Mouse (Mus musculus) hindbrain, embryonic 13.5 days (tissue): ENCODE measurements around the gene Jph4. TPM values are rescaled to one million over a fixed set of nuclear protein-coding genes. Genes with fewer than 3 reads are reported as not detected.

Experiments
- ATAC-seq: fragments of 200-750 bp; cut with Nextera tagmentation; 2 replicates; pipeline ENCODE4 v1.8.0; 2017; ENCODE audit warnings: moderate TSS enrichment; ENCODE audit not compliant: low FRiP score
- H3K27ac ChIP-seq: fragments of 300-500 bp; sonication (generic); 2 replicates; pipeline ENCODE4 v1.5.1; 2015; ENCODE audit warnings: inconsistent platforms, mild to moderate bottlenecking, moderate library complexity
- H3K27me3 ChIP-seq: fragments of 300-500 bp; sonication (generic); 2 replicates; pipeline ENCODE4 v1.6.1; 2015; ENCODE audit warnings: mild to moderate bottlenecking, inconsistent platforms
- H3K36me3 ChIP-seq: fragments of 300-500 bp; sonication (generic); 2 replicates; pipeline ENCODE4 v1.6.1; 2015; ENCODE audit warnings: mild to moderate bottlenecking, inconsistent platforms
- H3K4me1 ChIP-seq: fragments of 300-500 bp; sonication (generic); replicated peaks from 2 replicates; pipeline ENCODE4 v1.6.1; 2015; ENCODE audit warnings: inconsistent platforms
- H3K4me2 ChIP-seq: fragments of 300-500 bp; sonication (generic); 2 replicates; pipeline ENCODE4 v1.6.1; 2015; ENCODE audit warnings: inconsistent platforms, mild to moderate bottlenecking, moderate library complexity
- H3K4me3 ChIP-seq: fragments of 300-500 bp; sonication (generic); 2 replicates; pipeline ENCODE4 v1.5.1; 2015; ENCODE audit warnings: mild to moderate bottlenecking, inconsistent platforms
- H3K9ac ChIP-seq: fragments of 300-500 bp; sonication (generic); 2 replicates; pipeline ENCODE4 v1.6.1; 2015; ENCODE audit warnings: mild to moderate bottlenecking, inconsistent platforms
- H3K9me3 ChIP-seq: fragments of 300-500 bp; sonication (generic); 2 replicates; pipeline ENCODE4 v1.6.1; 2016; ENCODE audit warnings: inconsistent platforms
- WGBS: fragments of 180-500 bp; shearing (Covaris S2); methylation state at CpG from one replicate; pipeline ENCODE4 v1.1.7; 2015; 5-methylcytosine and 5-hydroxymethylcytosine counted together
- polyA plus RNA-seq: library from polyadenylated mRNA; unstranded; fragments of >200 nt; fragmentation: Nextera tagmentation; extraction: Ambion mirVana; gene quantifications from 2 replicates; pipeline ENCODE4 v1.2.1, GENCODE M21; 2015

The Jph4 gene
- polyA plus RNA-seq: 22.2 and 22.6 TPM in 2 replicates

GRCm38 (mm10) chr14:55116425-55117200, at the start of gene Jph4:
Gene Jph4, minus strand, starts transcription at chr14:55116935.
- Histone ChIP-seq H3K27ac (peak within 1 kb of the TSS; percentile 96), H3K27me3 (peaks cover 34% of the 10 kb centered on the region), H3K4me2 (peak within 1 kb of the TSS; percentile 88), H3K4me1 (peaks cover 53% of the 10 kb centered on the region), H3K9ac (peak within 1 kb of the TSS; percentile 91), H3K36me3 (peaks cover 14% of the 10 kb centered on the region), H3K4me3 (peak within 1 kb of the TSS; percentile 86), H3K9me3 (no peaks in the 10 kb centered on the region)
- 5% methylated on average over 21 of the region's 21 CpGs for WGBS
- peak; percentile 63 for ATAC-seq

- WGBS: 76% methylated on average over 5 of the region's 5 CpGs
- Histone ChIP-seq H3K4me1 (peaks cover 9% of the 10 kb centered on the region; the same call in 1 of the 2 replicates), H3K36me3 (no peaks in the 10 kb centered on the region), H3K27me3 (peaks cover 2% of the 10 kb centered on the region; the same call in 1 of the 2 replicates), H3K27ac (no peak overlapping the region), H3K4me2 (no peak overlapping the region), H3K4me3 (no peak overlapping the region), H3K9ac (no peak overlapping the region), H3K9me3 (no peaks in the 10 kb centered on the region)
- ATAC-seq: no peak
Observed at GRCm38 (mm10) chr14:55164172-55164806, 47.6 kb upstream of the Jph4 start.

- Histone ChIP-seq H3K4me1 (peaks cover 5% of the 10 kb centered on the region; the same call in 1 of the 2 replicates), H3K4me3 (no peak overlapping the region), H3K27me3 (no peaks in the 10 kb centered on the region), H3K9me3 (no peaks in the 10 kb centered on the region), H3K9ac (no peak overlapping the region), H3K27ac (no peak overlapping the region), H3K36me3 (no peaks in the 10 kb centered on the region), H3K4me2 (no peak overlapping the region)
- no peak for ATAC-seq
- 82% methylated on average over 4 of the region's 4 CpGs for WGBS
Observed at GRCm38 (mm10) chr14:55162168-55162567, 45.4 kb upstream of the Jph4 start.

DNA sequence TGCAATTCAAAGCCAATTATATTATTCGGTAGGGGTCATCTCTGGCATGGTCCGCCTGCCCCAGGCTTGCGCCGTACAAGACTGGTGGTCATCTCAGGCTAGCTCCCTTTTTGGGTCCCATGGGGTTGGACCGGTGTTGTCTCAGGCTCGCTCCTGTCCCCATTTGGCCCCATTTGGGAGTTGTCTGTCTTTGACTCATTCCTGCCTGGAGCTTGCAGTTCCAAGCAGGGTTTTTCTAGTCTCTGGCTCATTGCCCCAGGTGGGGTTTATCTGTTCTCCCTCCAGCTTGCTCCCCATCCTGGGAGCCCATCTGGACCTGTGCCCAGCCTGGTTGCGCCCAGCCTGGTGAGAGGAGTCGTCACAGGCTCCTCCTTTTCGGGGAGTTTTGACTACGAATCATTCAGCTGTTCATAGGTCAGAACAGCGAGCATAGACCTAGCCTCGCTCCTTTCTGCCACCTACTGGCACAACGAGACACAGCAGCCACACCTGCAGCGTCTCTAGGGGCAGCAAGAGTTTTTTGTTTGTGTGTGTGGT, 44.4 kb upstream of the Jph4 start:
- no peaks in the 10 kb centered on the region for H3K27me3 ChIP-seq
- H3K9ac ChIP-seq: peak overlapping the region; percentile 39; the same call in 1 of the 2 replicates
- H3K9me3 ChIP-seq: no peaks in the 10 kb centered on the region
- no peak overlapping the region for H3K27ac ChIP-seq
- H3K4me1 ChIP-seq: peaks cover 5% of the 10 kb centered on the region; the same call in 1 of the 2 replicates
- WGBS: 30% methylated on average over 14 of the region's 14 CpGs
- peak overlapping the region; percentile 19 for H3K4me3 ChIP-seq
- peak overlapping the region; percentile 51 for H3K4me2 ChIP-seq
- no peaks in the 10 kb centered on the region for H3K36me3 ChIP-seq
- peak; percentile 75 for ATAC-seq

- peak overlapping the region; percentile 51; the same call in 1 of the 2 replicates for H3K4me2 ChIP-seq
- no peaks in the 10 kb centered on the region for H3K27me3 ChIP-seq
Observed at GRCm38 (mm10) chr14:55160251-55161071, 43.7 kb upstream of the Jph4 start.

DNA sequence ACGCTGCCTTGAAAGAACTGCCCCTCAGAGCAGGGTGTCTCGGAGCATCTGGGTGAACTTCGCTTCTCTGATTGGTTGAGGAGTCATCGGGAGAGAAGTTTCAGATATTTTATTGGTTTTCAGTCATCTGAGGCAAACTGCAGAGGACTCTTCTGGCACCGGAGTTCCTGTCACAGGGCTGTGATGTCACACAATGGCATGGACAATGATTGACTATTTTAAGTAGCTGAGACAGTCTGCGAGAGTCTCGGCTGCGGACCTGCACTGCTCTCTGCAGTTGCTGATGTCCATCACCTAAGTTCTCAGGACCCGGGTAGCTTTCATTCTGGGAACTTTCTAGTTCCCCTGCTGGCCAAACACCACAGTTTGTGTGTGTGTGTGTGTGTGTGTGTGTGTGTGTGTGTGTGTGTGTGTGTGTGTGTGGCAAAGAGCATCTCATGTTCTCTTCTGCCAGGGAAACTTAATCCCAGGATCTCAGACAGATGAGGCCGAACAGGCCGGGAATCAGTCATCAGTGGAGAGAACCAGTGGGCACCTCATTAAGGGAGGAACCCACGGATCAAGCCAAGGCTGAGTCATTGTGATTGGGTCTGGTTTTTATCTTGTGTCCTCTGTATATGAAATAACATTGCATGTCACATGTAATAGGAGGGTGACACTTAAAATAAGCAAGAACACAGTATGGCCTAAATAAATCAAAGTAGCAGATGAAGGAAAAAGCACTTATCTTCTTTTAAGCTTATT, 40.8 kb upstream of the Jph4 start:
- Histone ChIP-seq H3K4me2 (no peak overlapping the region), H3K9ac (no peak overlapping the region), H3K4me1 (peaks cover 5% of the 10 kb centered on the region; the same call in 1 of the 2 replicates), H3K9me3 (no peaks in the 10 kb centered on the region), H3K4me3 (no peak overlapping the region), H3K27me3 (no peaks in the 10 kb centered on the region), H3K27ac (no peak overlapping the region), H3K36me3 (no peaks in the 10 kb centered on the region)
- WGBS: 65% methylated on average over 12 of the region's 12 CpGs
- no peak for ATAC-seq

More at GRCm38 (mm10) chr14:55160251-55161071, 43.7 kb upstream of the Jph4 start:
- peak; percentile 50; the same call in 1 of the 2 replicates for ATAC-seq
- no peak overlapping the region for H3K27ac ChIP-seq
- H3K36me3 ChIP-seq: no peaks in the 10 kb centered on the region
- H3K4me1 ChIP-seq: peaks cover 5% of the 10 kb centered on the region; the same call in 1 of the 2 replicates
- H3K9me3 ChIP-seq: no peaks in the 10 kb centered on the region
- H3K4me3 ChIP-seq: no peak overlapping the region
- 84% methylated on average over 10 of the region's 10 CpGs for WGBS
- H3K9ac ChIP-seq: no peak overlapping the region

- H3K27me3 ChIP-seq: no peaks in the 10 kb centered on the region
- H3K9ac ChIP-seq: no peak overlapping the region
- no peak overlapping the region for H3K27ac ChIP-seq
- no peaks in the 10 kb centered on the region for H3K9me3 ChIP-seq
- no peaks in the 10 kb centered on the region for H3K36me3 ChIP-seq
- WGBS: 89% methylated on average over 16 of the region's 16 CpGs
- H3K4me3 ChIP-seq: no peak overlapping the region
- peaks cover 12% of the 10 kb centered on the region for H3K4me1 ChIP-seq
- ATAC-seq: no peak
- H3K4me2 ChIP-seq: no peak overlapping the region
Observed at GRCm38 (mm10) chr14:55152951-55153481, 36.3 kb upstream of the Jph4 start.

DNA sequence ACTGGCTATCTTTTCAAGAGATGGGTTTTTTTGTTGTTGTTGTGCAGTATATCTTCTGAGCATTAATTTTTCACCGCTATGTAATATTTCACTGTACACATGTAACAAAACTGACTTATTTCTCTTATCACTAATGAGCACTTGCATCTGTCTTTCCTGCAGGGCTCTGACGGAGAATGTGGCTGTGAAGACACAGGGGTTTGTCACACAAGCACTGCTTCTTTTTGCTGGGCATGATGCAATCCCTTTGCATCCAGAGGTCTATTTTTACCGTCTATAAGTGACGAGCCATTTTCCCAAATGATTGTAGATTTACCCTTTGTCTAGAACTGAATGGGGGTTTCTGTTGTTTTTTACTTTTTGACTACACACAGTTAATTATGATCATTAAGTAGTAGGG, 35.4 kb upstream of the Jph4 start:
- Histone ChIP-seq H3K36me3 (no peaks in the 10 kb centered on the region), H3K4me2 (no peak overlapping the region)

GRCm38 (mm10) chr14:55150985-55151384, 34.2 kb upstream of the Jph4 start:
- no peak overlapping the region for H3K4me3 ChIP-seq
- H3K9me3 ChIP-seq: no peaks in the 10 kb centered on the region
- H3K9ac ChIP-seq: no peak overlapping the region
- WGBS: 89% methylated on average over 5 of the region's 5 CpGs
- no peaks in the 10 kb centered on the region for H3K36me3 ChIP-seq
- H3K27ac ChIP-seq: no peak overlapping the region
- H3K4me1 ChIP-seq: peaks cover 12% of the 10 kb centered on the region
- no peak overlapping the region for H3K4me2 ChIP-seq
- no peak for ATAC-seq
- no peaks in the 10 kb centered on the region for H3K27me3 ChIP-seq

More for the DNA sequence above, 35.4 kb upstream of the Jph4 start:
- Histone ChIP-seq H3K9me3 (no peaks in the 10 kb centered on the region), H3K4me3 (no peak overlapping the region), H3K9ac (no peak overlapping the region), H3K4me1 (peaks cover 12% of the 10 kb centered on the region), H3K27ac (no peak overlapping the region), H3K27me3 (no peaks in the 10 kb centered on the region)
- ATAC-seq: no peak
- WGBS: 90% methylated on average over 4 of the region's 4 CpGs

- Histone ChIP-seq H3K4me3 (no peak overlapping the region), H3K9me3 (no peaks in the 10 kb centered on the region), H3K9ac (no peak overlapping the region), H3K4me1 (peaks cover 12% of the 10 kb centered on the region), H3K36me3 (no peaks in the 10 kb centered on the region), H3K27ac (peak overlapping the region; percentile 60), H3K4me2 (no peak overlapping the region), H3K27me3 (no peaks in the 10 kb centered on the region)
- WGBS: 54% methylated on average over 5 of the region's 5 CpGs
- ATAC-seq: peak; percentile 77
Observed at GRCm38 (mm10) chr14:55149041-55149440, 32.3 kb upstream of the Jph4 start.

DNA sequence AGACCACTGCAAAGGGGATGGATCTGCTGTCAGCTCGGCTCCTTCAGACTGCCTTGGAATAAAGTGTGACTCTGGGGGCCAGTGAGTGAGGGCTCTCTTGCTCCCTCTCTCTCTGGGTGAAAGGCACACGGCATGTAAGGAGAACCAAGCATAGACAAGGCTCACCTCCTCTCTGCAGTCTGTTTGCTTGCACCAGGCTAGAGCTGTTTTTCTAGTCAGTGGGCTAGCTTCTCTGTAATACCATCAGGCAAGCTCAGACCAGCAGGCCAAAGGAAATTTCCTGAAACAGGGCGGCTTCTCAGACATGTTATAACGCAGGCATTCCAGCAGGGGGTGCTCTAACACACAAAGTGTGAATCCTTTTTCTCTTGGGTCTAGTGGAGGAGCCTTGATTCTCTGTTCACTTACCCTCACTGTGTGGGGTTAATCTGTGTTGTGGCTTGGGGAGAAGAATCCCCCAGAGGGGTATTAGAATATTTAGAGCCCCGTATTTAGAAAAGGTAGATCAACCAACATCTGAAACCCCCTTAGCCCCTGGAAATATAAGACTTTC, 31.7 kb upstream of the Jph4 start:
- no peak overlapping the region for H3K9ac ChIP-seq
- H3K4me2 ChIP-seq: no peak overlapping the region
- no peaks in the 10 kb centered on the region for H3K9me3 ChIP-seq
- H3K4me3 ChIP-seq: no peak overlapping the region
- peak; percentile 75 for ATAC-seq
- WGBS: 24% methylated on average over 5 of the region's 5 CpGs
- no peaks in the 10 kb centered on the region for H3K27me3 ChIP-seq
- no peaks in the 10 kb centered on the region for H3K36me3 ChIP-seq
- H3K27ac ChIP-seq: no peak overlapping the region
- H3K4me1 ChIP-seq: peaks cover 12% of the 10 kb centered on the region
